Mouse (Mus musculus) urinary bladder, adult 2 months (tissue): ENCODE data around the gene Fam110a. TPM values are rescaled to one million over a fixed set of nuclear protein-coding genes. Genes with fewer than 3 reads are reported as not detected.
A peak's percentile ranks its signal among the peaks of the same experiment; 100 is the strongest.
"Not testable (repeated sequence)": the region's sequence is repeated elsewhere in the genome, so short reads cannot be mapped to it uniquely, and the experiment has no call there.

ENCODE experiments used
- DNase-seq: peaks from one replicate; pipeline ENCODE4 v3.0.0; 2022; ENCODE audit warnings: low spot score
- polyA plus RNA-seq: library from polyadenylated mRNA; depleted of rRNA; stranded (reverse); fragments of >200 nt; gene quantifications from 2 replicates; pipeline ENCODE4 v1.2.3, GENCODE M21; 2012

Fam110a gene
- polyA plus RNA-seq, 1 experiment: 20.0 TPM

DNA sequence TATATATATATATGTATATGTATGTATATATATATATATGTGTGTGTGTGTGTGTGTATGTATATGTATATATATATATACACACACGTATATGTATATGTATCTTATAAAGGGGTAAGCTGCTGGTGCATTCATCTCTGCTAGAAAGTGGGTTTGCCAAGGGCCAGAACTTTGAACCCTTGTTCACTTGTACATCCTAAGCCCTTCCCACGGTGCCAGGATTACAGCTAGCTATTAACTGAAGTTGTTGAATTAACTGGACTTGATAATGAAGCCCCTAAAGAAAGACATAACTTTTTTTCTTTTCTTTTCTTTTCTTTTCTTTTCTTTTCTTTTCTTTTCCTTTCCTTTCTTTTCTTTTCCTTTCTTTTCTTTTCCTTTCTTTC, 17.2 kb upstream of the Fam110a start:
- DNase-seq: not testable (repeated sequence)

DNA sequence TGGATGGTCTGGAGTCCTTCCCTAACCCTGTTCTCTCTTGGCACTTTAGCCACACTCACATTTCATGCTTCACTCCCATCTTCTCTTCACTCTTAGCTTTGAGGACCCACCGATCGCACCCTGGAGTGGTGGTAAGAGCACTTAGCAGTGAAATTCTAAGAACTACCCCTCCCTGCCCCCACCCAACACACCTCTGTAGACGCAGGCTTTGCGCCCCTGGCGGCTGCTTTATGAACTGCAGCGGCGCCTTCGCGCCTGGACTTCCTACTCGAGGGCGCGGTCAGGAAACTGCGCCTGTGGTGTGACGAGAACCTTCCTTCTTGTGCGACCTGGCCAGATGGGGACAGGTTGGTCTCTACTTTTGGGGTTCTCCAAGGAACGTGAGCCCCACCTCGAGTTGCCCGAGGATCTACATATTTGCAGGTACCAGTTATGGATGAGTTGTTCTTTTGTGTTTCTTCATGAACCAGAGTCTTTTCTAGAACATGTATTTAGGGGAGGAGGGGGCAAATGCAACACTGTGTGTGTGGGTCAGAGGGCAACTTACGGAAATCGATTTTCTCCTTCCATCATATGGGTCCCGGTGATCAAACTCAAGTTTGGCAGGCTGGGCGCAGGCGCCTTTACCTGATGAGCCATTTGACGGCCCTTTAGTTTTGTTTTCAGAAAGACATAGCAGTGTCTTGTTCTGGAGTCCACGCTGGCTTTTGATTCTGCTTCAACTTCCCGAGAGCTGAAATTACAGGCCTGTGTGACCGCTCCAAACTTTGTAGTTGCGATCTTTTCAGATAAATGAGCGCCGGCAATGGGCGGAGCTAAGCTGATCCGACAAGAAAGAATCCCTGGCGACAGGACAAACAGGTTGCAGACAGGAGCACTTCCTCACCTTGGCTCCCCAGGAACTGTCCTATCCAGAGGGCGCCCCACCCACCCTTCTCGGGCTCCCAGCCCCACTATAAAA, 16.5 kb upstream of the Fam110a start, which contains the start of gene Slc52a3:
Gene Slc52a3, plus strand, starts transcription at position 283 of the 961 bp plus-strand sequence.
- DNase-seq: peak; percentile 91

DNA sequence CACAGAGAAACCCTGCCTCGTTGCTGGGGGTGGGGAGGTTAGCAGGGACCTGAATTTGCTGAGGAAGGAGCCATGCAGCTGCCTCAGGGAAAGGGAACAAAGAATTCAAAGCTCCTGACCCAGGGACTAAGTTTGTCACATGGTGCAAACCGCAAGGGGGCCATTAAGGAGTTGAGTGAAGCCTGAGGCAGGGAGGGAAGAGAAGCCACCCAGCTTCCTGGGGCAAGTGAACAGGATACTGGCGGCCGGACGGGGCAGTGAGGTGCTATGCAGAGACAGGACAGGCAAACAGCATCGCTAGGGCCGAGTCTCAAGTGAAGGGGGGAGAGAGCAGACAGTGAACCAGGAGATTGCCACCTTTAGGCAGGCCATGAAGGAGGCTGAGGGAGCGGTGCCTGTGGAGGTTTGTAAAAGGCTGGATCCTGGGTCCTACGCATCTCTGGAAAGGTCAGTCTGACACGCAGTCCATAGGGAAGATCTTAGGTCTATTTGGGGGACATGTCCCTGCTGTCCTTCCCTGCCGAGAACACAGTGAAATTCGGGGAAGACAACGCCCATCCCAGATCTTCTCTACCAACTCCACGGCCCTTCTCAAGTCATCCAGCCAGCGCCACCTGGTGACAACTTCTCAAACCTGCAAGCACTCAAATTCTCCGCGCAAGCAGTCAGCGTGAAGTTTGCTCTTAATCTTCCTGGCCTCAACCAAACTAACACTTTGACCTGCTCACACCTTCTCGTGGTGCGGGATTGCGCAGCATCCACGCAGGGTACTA, 14.5 kb upstream of the Fam110a start:
- DNase-seq: peak; percentile 58

DNA sequence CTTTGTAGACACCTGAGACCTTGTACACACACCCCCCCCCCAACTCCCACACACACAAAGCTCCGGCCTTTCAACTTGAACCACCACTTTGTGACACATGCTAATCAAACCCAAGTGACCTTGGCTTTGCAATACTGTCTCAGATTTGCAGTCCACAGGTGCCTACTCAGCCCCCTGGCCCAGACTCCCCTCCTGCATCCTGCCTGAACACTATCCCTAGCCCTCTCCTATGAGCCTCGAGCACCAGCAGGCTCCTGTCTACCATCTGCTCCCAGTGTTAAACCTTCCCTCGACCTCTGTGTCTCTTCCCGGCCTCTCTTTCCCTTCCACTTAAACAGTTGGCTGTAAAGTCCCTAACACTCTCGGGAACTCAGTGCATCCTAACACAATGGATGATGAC, 11.4 kb upstream of the Fam110a start:
- no peak for DNase-seq

DNA sequence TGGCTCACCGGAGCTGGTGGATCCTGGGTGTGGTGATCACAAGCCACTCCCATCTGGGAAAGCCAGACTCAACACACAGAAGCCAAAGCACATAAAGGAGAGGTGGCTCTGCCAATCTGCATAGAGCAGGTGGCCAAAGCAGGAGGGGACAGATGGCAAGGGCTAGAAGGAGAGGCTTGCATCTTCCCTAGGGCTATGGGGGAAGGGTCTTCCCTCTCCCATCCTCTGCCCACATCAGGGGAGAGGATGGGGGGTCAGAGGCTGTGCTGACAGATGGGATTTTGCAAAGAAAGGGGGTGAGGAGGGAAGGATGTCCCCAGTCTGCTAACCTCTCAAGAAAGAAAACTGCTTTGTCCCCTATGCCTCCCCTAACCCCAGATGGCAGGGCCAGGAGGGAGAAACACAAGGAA, 11.0 kb upstream of the Fam110a start:
- DNase-seq: no peak

DNA sequence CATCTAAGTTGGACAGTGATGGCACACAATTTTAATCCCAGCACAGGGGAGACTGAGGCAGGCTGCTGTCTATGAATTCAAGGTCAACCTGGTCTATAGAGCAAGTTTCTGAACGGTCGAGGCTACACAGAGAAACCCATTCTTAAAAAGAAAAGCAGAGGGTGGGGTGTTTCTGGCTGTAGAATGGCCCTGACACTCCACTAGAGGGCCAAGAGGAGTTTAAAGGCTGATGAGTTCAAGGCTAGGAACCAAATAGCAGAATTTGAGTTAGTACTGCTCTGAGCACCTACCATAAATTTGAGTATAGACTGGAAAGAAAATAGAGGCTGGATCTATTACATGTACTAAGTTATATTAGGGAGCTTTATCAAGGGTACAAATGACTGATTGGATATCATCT, 9.0 kb upstream of the Fam110a start:
- no peak for DNase-seq

DNA sequence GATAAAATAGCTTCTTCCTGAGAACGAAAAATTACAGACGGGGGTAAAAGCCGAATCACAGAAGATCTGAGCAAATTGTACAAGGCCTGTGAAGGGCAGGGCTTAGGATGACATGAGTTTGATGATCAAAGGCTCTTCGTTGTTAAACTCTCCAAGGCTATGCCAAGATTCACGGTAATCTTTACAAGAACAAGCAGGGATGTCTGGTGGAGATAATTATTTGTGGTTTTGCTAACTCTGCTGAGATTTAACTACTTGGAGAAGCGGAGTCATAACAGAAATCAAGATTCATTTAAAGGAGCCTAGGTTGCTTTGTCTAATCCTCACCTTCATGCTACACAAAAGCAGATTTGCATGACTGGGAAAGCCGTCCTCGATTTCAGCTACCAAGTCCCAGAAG, 6.9 kb upstream of the Fam110a start:
- DNase-seq: no peak

DNA sequence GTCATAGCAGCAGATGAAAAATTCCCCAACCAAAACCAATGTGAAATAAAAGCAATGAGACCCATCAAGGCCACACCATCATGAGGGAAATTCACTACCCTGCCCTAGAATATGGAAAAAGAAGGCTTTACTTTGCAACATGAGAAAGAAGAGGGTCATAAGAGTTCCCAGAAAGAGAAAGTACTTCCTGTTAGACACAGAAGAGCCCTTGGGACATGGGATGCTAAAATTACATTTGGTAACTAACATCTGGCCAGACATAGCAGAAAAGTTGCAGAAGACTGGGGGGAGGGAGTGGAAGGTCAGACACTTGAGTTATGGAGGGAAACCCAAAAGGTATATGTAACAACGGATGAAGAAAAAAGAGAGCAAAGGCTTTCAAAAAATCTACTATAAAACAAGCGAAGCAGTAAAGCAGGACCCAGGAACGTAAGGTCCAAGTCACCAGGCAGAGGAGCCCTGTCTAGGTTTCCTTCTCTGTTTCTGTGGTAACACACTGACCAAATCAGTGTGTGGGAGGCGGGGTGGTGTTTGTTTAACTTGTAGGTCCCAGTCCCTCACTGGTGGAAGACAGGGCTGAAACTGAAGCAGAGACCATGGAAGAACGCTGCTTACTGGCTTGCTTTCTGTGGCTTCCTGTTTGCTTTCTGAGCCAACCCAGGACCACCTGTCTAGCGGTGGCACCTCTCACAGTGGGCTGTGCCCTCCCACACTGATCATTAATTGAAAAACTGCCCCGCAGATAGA, 5.6 kb upstream of the Fam110a start:
- DNase-seq: no peak

DNA sequence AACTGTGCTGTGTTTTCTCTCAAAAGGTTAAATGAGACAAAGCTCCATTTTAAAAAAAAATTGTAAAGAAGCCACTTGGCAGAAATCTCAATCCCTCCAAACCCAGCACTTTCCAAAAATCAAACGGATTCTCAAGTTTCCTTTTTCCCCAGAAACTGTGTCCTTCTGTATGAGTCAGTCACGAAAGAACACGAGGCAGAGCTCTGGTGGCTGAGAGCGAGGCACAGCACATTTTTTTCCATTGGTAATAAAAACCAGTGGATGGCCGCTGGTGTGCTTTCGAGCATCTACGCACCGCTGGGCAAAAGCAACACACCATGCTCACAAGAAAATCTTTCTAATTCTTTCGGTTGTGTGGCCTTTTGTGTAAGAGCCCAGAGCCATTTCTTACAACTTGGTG, 4.0 kb upstream of the Fam110a start:
- DNase-seq: no peak

DNA sequence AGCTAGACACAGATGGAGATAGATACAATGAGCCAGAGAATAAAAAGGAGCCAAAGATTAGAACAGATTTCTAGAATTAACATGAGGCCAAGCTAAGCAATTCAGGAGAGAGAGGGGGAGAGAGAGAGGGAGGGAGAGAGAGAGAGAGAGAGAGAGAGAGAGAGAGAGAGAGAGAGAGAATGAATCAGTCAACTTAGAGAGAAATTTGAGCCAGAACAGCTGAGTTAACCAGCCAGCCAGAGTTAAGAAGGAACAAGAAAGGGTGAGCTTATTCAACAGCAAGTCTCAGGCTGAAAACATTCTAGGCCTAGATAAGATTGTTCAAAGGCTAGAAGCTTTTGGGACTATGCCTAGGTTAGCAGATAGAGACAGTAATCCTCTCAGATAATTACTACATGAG, 2.5 kb upstream of the Fam110a start:
- DNase-seq: no peak

DNA sequence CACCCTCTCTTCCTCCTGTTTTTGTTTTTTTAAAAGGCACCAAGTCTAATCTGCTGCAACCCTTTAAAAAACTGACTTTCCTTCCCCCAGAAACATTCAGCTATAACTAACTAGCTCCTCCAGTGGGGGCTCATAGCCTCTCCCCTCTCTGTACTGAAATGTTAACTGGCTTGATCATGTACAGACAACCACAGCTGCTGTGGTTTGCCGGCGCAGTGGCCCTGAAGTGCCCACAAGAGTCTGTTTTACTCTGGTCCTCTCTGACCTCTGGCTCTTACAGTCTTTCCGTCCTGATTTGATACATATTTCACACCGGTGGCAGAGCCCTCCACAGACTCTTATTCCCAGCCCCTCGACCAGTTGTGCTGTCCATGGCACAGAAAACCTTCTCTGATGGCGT, 1.2 kb upstream of the Fam110a start:
- DNase-seq: no peak

DNA sequence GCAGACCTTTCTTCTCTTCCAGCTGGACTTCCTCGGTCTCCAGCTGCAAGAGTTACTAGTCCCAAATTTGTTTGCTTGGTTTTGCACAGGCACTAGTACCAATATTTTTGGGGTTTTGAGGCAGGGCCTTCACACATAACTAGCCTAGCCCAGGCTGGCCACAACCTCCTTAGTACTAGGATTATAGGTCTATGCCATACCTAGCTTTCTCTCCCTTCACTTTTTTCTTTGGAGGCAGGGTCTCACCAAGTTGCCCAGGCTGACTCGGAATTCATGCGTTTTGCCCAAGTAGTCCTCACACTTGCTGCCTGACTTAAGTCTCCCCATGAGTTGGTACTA, 305 bp upstream of the Fam110a start:
- no peak for DNase-seq

DNA sequence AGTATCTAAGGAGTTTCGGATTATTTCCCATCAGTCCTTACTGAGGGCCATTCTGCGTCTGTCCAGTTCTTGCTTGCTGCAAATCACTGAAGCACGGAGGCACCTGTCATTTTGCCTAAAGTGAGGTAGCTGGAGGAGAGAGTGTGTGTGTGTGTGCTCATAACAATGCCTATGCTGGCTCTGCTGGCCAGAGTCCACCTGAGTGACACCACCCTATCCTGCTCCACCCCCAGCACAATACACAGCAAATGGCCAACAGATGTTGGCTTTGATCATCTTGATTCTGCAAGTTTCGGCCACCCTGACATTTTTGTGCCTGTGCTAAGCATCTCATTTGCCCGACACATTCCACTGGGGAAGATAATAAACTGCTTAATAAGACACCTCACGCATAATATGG, 1.5 kb downstream of the Fam110a start:
- DNase-seq: no peak

DNA sequence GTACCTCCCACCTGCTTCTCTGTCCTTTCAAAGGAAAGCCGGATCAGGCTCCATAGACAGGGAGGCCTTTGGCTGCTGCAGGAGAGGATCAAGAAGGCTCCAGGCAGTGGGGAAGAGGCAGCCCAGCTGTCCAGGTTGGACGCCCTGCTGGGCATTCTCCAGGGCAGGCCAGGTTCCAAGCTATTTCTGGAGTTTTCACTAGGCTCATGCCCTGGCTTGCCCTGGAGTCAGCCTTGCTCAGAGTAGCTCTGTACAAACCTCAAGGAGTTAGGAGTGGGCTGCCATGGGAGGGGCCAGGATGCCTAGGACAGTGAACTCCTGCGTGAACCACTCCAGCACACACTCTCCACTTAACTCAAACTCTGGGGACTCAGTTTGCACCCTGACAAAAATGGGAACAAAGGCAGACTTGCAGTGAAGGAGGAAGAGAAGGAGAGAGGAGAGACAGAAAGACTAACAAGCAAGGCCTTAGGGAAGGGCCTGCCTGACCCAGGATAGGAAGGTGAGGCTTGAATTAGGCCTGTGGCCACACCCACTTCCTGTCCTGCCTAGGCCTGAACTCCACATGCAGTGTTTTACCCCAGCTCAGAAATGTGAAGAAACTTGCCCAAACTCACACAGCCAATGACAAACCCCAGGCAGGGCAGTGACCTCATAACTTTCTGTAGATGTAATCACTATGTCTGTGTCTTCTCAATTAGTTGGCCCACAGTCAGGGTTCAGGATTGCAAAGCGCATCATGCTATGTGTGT, 2.2 kb downstream of the Fam110a start:
- no peak for DNase-seq

DNA sequence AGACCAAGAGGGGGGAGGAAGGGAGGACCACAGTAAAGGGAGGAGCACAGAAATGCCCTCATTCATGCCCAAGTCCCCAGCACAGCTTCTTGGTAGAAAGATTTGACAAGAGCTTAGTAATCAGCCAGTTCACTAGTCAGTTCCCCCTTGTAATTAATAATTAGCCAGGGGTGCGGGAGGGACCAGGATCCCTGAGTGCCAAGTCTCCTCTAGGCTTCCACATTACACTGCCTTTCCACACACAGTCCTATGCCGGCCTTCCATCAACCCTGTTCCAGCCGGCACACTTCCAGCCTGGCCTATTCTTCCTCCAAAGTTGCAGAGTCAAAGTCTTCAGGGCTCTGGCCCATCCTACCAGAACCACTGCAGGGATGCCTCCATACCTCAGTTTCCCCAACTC, 4.0 kb downstream of the Fam110a start:
- DNase-seq: no peak

DNA sequence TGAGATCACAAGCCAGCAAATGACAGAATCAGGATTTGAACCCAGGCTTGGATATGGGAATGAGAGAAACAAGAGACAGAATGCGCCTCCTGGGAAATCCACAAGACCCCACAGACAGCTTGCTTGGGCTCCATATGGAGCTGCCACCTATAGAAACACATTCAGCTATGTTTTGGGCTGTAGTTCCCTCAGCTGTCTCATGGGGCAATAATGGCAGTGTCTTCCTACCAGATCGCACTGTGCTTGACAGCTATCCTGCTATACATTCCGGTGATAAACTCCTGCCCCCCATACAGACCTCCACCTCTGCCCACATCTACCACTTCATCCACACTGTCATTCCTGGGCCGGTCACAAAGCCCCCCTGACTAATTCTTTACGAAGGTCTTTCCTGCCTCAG, 4.7 kb downstream of the Fam110a start:
- DNase-seq: no peak

DNA sequence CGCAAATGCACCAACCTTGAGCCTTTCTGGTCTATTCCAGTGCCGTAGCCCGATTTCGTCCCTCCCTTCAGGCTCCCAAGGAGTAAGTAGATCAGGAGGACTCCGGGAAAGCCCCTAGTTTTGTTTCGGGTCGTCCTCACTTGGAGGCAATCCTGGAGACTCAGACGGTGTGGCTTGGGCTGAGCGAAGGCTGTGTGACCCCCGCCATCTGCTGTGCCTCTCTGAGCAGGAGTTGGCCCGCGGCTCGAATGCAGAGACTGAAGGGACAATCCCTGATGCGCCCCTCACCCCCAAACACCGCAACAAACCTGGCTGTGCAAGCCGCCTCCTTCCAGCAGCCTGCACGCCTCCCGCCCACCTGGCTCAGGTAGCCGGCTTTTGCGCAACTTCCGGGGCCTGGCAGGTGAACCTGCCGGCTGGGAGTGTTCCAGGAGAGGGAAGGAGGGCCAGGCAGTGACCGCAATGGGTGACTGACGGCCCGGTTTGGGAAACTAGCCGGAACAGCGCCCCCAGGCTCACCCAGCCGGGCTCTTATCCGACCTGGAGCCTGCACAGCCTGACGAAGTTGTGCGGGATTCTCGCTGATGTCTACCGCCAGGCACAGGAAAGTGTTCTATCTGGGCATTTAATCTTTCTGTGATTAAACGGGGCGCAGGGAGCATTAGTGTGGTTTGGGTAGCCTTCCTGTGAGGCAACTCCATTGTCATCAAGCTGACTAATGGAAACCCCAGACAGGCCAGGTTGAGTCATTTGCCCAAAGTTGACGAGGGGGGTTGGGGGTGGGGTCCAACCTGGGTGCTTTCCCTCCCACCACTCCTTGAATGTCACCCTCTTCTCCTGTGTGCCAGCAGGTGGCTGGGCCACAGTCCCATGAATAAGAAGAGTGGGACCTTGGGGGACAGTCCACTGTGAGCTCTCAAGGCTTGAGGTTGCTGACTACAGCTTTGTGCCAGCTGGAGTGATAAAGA, 6.1 kb downstream of the Fam110a start:
- DNase-seq: peak; percentile 69

DNA sequence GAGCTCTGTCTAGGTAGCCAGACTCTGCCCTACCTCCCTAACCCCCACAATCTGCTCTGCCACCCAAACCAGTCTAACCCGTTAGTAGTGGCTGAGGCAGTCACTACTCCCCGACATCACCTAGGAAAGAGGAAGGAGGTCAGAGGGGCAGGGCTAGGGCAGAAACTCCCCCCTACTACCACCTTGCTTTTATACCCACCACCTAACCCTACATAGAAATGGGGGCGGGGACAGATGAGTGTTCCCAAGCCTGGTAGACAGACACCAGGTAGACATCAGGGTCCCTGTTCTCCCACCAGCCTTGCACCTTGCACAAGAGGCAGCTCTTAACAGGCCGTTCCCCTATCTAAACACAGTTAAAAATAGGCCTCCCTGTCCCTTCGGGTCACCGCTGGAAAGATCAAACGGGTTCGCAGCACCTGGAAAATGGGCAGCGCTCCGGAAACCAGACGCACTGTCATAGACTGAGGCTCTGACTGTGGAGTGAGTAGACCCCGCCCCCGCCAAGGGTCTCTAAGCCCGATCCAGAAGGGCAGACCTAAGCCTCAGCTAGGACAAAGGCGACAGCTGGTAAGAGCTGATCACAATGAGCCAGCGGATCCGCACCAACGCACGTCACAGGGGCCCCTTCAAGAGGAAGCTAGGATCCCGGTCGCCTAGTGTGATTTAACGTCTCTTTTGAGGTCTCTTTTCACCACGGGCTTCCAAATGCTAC, 7.0 kb downstream of the Fam110a start:
- DNase-seq: peak; percentile 47

DNA sequence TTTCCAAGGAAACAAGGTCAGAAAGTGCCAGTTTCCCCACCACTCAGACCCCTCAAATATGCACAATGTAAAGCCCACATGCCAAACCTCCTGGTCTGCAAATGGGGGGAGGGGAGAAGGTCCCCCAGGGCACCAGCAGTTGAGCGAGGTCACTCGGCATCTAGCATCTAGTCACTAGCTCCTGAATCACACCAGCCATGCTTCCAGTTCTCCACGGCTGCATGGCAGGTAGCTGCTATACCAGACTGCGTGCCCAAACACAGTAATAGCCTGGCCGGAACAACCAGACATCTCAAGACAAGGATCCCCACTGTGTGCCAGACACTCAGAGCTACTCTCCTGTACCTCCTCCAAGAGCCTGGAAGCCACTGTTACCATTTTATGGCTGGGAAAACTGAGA, 8.3 kb downstream of the Fam110a start:
- DNase-seq: no peak
